Mouse (Mus musculus): Measurements from ENCODE around the gene Snrpa.

GRCm38 (mm10) chr7:27189271-27189931 is 6.7 kb downstream of the Snrpa start:
- no peak for TF ChIP-seq USF1 (IDR thresholded peaks at IDR 0.05; ENCODE audit: low read depth, low read length)
- TF ChIP-seq SMC3 (IDR thresholded peaks at IDR 0.05; ENCODE audit: low read depth, low read length): peak; percentile 28; the same call in 1 of the 2 replicates
- TF ChIP-seq CTCF (conservative IDR thresholded peaks at IDR 0.05 in 1 of 2, IDR thresholded peaks at IDR 0.05 in 1 of 2; ENCODE audit: low read depth in 2 of 2, low read length in 2 of 2): peak; percentile 24 to 44; a peak in 2 of 4 replicates
- TF ChIP-seq RAD21 (IDR thresholded peaks at IDR 0.05; ENCODE audit: low read depth, low read length): no peak; the same call in 1 of the 2 replicates
- no peak for TF ChIP-seq POLR2A (IDR thresholded peaks at IDR 0.05; ENCODE audit: low read depth, low read length)

Measured in CH12.LX (cell line).